Mouse (Mus musculus): Measurements from ENCODE around the gene Tmem51.

The Tmem51 gene

DNA sequence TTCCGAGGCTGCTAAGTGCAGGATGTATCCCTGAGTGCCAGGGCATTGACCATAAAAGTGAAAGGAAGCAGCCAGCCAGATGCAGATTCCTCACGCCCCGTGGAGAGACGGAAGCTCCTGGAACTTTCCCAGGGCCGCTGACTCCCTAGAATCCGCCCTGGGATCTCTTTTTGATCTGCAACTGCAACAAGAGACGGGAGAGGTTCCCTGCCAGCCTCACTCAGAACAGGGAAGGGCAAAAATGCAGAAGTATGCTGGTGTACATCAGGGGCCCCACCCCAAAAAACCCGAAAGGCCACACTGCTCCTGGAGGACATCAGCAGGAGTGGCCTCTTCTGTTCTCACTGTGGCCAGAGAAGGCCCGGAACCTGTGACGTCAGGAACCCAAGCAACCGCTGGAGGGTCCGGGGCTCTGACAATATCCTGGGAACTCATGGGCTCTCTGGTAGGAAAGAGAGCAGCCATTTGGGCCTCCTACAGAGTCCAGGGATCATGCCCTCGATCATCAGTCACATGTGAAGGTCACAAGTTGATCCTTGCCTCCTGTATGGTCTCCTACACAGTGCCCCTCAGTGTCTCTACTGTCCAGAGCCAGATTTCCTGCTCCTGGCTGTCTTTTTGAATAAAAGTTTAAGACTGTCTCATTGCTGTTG is 2.3 kb downstream of the Tmem51 start:
- in situ Hi-C loops (cut with MboI, MseI), result loop anchor here (10.0 kb wide), 1 partner anchor 1537 kb away; no protein-coding TSS in a partner anchor

DNA sequence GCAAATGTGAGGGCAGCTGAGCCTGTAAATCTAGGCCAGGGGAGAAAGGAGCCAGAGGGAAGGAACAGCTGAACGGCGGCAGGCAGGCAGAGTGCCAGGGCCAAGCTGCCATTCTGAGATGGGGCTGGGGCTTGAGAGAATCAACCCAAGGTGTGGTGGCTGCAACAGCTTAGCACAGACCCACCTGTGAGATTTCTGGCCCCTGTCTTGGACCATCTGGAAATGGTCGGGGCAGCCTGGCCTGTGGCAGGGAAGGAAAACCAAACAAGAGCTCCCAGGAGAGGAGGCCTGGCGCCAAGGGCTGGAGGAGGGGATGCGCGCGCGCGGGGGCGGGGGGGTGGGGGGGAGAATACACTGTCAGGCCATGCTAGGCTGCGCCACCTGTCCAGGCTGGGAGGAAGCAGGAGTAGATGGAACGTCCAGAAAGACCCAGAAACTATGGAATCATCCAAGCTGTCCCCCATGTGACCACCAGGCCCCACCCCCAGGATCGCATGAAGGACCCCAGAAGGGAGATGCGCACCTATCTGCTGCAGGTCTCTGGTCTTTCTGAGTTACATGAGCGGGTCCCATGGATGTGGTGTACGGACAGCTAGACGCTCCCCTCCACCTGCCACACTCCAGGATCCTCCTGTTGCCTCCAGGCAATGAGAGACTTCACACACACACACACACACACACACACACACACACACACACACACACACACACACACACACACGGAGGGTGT is 3.0 kb downstream of the Tmem51 start:
- in situ Hi-C loops (cut with MboI, MseI), result loop anchor here (10.0 kb wide), 1 partner anchor 1536 kb away; no protein-coding TSS in a partner anchor

DNA sequence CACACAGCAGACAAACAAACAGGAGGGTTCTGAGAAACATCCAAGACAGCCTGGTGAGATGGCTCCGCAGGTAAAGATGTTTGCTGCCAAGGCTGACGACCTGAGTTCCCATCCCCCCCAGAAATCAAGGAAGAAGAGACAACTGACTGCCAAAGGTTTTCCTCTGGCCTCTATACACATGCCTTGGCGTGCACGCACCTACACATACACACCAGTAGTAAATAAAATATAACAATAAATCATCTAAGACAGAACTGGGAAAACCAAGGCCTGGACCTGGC is 3.7 kb downstream of the Tmem51 start:
- in situ Hi-C loops (cut with MboI, MseI), result loop anchor here (10.0 kb wide), 1 partner anchor 1536 kb away; no protein-coding TSS in a partner anchor

DNA sequence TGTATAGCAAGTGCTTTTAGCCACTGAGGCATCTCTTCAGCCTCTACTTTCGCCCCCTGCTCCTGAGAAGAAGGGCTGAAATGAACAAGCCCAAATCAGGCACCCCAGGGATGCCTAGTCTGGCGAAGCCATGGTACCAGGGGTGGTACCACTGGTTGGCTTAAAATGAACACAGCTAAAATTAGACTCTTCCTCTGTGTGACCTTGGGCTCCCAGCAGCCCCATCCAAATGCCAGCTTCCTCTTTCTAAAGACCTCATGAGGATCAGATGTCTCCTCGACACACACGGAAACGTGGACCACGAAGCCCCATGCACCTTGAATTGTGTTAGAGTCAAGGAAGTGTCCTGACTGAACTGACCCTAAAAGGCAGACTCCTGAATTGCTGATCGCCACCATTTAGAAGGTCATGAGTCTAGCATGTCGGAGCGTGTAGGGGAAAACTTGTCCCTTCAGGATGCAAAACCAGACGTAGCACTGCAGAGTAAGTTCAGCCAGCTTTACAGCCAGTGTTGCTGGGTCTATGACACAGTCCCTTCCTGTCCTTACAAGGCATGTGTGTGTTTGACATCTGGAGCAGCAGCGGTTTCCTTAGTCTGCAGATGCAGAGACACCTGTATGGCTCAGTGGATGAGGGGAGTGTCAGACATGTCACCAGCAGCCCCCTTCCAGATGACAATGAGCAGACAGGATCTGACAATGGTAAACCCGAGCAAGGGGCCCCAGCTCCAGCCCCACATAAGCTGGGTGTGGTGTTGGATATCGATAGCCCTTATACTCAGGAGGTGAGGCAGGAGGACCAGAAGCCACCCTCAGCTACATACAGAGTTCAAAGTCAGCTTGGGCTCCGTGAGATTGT is 4.2 kb downstream of the Tmem51 start:
- in situ Hi-C loops (cut with MboI, MseI), result loop anchor here (10.0 kb wide), 1 partner anchor 1535 kb away; no protein-coding TSS in a partner anchor

DNA sequence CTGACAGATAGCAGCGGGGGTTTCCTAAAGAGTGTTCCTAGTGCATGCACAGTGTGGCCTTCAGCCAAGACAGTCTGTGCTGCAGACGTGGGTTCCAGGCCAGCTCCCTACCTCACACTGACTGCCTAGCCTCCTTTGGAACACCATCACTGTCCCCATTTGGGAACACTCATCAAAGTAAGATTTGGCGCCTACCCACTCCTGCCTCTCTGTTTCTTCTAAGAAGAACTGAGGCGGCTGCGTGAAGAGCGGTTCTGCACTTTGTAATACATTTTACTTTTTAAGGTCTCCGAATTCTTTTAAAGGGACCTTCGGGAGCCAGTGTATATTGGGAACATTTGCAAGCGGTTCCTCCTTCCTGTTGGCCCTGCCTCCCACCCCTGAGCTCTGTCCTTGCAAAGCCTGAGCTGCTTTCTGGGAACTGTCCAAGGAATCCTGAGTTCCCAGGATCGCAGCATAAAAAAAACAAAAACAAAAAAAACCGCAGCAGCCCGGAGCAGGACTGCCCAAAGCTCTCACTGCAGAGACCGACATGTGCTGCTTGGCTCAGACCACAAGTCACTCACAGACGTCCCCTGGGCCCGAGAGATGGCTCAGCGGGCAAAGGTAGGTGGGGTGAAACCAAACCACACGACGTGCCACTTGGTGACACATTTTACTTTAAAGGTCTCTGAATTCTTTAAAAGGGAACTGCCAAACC is 6.4 kb downstream of the Tmem51 start:
- in situ Hi-C loops (cut with MboI, MseI), result no loop called here

DNA sequence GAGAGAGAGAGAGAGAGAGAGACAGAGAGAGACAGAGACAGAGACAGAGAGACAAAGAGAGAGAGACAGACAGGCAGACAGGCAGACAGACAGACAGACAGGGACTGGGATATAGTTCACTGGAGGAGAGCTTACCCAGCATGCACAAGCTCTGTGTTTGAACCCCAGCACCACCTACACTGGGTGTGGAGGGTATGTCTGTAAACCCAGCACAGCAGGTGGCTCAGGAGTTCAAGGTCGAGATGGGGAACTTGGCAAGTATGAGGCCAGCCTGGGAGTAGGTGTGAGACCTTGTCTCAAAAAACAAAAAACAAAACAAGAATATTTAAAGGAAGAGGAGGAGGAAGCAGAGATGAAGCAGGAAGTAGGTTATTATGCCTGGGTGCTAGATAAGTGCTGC is 7.2 kb downstream of the Tmem51 start:
- in situ Hi-C loops (cut with MboI, MseI), result no loop called here

DNA sequence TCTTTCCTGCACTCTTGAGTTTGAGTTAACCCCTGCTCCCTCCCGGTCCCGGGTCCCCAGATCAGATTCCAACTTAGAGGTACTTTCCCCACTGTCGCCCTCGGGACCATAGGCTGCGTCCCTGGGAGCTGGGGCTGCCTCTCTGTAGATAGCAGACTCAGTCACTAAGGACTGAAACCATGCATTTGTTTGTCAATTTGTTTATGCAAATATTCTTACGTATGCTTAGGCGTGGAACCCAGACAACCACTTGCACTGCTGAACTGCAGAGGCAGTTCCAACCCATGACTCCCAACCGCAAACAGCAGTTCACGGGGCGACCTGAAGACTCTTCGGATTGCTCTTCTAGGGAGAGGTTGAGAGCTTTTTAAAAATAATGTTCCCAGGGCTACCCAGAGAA is 8.2 kb downstream of the Tmem51 start:
- in situ Hi-C loops (cut with MboI, MseI), result no loop called here

DNA sequence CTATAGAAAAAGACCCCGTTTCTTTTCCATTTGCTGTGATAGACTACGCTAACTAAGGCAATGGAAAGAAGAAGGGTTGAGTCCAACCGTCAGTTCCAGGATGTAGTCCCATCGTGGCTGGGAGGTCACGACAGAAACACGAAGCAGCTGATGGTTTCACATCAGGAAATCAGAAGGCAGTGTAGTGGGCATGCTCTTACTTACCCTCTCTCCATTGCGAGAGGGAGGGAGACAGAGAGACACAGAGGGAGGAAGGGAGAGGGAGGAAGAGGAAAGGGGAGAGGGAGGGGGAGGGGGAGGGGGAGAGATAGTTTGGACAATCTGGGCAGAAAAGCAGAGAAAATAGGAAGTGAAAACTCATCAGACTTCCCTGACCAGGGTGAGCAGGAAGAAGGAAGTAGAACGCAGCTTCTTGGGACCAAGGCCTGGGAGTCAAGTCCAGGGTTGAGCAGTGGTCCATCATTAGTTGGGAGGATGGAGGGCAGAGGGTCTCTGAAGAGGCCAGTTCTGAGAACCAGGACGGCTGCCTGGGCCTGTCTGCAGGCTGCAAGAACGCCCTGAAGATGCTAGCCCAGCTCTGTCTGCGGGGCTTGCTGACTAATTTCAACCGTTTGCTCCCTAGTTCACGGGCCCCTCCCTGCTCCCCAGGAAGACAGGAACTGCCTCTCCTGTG is 9.9 kb downstream of the Tmem51 start:
- in situ Hi-C loops (cut with MboI, MseI), result no loop called here

DNA sequence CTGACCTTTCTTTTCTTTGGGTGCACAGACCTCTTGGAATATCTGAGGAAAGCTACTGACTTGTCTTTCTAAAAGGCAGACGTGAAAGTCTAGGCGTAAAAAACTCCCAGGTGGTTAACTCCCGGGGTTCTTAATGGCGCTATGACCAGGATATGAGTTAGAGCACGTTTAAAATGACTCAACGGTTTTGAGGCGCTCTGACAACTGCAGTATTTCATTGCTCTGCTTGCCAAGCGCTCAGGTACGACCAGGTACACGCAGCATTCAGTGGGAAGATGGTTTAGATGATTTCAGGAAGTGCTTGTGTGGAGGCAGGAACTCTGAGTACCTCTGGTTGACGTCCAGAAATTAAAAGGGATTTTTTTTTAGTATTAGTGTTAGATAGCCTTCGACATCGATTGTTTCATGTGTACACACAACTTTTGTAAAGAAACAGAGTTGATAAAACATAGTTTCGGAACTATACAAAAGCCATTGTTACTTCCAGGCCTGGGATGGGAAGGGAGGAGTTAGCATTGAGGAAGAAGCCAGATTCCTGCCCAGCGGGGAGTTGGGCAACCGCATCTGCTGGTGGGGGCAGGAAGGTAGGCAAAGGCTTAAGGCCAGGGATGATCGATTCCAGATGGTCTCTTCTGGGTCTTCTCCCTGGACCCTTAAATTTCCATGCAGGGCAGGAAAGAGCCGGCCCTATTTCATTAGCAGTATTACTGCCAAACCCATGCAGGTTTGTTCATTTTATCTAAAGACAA is 12.7 kb downstream of the Tmem51 start:
- in situ Hi-C loops (cut with MboI, MseI), result no loop called here

DNA sequence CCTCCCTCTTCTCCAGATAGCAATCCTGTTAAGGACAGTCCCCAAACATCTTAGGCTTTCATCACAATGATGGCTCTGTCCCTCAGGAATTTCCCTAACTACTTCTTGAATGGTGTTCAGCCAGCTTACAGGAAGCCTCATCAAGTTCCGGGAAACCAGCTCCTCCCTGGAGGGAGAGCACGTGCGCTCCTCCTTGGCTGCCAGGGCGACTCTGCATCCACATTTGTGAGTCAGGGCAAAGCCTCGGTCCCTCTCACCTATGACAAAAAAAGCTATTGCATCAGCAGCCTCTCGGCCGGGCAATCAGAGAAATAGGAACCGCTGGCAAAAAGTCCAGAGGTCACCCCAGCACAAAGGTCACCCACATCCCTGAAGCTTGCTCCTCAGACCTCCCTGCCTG is 13.3 kb downstream of the Tmem51 start:
- in situ Hi-C loops (cut with MboI, MseI), result no loop called here

DNA sequence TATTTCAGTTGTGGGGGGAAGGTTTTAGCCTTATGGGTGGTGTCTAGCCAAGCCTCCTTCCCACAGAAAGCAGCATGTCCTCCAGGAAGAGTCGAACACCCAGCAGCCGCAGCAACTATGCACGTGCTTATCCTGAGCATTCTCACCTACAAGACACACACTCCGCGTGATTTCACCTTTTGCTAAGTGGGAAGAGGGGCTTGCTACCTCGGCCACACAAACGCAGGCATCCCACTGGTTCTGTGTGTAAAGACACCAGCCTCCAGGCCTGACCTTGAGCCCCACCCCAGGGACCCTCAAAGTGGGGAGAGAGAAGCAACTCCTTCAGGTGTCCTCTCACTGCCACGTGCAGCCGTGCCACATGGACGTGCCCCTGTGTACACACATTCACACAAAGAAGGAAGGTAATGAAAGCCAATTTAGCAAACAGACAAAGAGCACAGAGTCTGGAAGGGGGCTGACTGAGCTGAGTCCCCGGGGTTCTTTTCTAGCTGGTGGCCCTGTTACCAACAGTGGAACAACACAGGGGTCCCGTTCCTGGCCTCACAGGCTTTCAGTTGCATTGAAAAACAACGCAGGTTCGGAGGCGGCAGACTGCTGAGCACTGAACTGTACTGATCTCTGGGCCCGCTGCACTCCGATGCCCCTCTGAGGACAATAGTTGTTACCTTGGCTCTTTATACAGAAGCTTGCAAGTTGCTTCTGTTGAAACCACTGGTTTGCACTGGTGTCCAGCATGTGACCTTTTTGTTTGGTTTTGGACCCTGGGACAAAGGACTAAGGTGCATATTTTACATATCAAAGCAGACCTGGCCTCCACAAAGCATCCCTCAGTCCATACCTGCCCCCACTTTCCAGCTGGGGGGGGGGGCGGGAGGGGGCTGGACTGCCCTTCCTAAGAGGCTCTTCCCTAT is 14.9 kb downstream of the Tmem51 start:
- in situ Hi-C loops (cut with MboI, MseI), result no loop called here

DNA sequence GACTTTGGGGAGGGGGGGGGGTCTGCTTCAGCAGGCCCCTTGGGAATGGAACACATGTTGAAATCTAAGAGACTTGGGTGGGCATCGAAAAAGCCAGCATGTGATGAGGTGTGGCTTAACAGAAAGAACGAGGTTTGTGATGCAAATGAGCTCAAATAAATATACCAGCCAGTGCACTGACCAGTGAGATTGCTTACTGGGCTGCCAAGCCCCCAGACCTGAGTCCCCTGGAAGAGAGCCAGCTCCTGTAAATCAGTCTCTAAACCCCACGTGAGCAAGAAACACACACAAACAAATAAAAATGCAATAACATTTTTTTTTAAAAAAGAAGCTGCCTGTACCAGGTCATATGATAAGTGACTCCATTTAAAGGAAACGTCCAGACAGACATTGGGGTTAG is 17.5 kb downstream of the Tmem51 start:
- in situ Hi-C loops (cut with MboI, MseI), result no loop called here

DNA sequence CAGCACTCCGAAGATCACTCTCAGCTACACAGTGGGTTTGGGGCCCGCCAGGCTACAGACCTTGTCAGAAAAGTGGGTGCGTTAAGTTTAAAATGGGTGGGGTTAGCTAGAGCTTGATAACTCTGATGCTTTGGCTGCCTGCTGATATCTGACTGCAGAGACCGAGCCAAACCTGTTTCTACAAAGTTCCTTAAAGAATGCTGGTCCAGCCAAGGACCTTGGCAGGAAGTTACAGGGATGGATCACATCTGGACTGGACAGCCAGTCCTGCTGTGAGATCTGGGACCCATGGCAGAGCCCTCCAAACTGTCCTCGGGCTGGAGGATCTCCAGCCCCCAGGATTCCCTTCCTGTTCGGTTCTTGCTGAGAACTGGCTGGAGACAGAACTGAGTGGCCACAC is 18.3 kb downstream of the Tmem51 start:
- in situ Hi-C loops (cut with MboI, MseI), result no loop called here

DNA sequence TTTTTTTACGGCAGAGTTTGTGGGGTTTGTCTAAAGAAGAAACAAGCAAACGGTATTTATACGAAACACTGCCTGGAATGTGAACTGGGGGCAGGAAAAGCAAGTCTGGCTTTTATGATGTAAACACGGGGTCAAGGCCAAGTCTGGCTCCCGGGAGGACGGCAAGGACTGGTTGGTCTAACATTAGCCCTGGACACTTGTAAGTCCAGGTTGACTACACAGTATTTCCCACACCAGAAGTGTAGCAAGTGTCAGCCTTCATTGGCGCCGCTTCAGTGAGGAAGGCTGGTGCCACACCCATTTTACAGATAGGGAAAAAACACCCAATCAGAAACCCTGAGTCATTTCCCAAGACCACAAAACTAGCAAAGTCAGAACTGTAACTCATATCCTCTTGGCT is 18.8 kb downstream of the Tmem51 start:
- in situ Hi-C loops (cut with MboI, MseI), result no loop called here

DNA sequence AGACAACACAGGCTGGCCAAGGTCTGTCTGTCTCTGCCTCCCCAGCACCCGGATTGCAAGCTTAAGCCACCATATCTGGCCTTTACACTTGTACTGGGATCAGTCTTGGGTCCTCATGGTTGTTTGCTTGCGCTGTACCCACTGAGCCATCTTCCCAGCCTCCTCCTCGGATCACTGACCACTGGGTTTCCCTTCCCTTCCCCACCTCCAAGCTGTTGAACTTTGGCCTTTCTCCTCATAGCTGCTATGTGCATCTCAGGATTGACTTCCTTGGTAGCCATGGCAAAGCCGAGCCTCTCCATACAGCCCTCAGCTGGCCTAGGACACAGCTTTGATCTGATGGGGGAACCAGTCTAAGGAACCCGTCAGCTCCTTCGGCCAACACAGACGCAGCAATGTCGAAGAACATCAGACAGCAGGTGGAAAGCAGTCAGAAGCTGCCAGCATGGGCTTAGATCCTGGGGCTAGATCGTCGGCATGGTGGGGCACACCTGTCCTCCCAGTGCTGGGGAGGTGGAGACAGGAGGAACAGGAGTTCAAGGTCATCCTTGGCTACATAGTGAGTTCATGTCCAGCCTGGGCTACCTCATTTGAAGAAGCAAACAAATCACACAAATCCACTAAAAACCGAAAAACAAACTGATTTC is 19.4 kb downstream of the Tmem51 start:
- in situ Hi-C loops (cut with MboI, MseI), result no loop called here

DNA sequence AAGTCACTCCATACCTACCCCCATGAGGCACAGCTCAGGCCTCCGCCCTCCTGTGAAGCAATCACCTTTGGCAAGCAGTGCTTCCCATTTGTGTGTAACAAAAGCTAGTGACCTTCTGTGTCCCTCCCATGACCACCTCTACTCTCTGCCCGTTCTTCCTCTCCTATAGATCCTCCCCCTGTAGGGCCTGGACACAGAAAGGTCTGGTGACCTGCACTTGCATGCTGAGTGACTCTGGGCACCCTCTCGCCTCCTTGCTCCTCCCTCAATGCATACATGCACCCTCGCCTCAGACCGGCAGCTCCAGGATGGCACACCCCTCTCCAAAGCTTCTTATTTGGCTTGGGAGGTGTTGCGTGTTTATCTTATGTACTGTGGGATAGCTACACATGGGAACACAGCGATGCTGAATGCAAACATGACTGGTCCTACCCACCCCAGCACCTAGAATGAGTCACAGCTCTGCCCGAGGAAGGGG is 21.0 kb downstream of the Tmem51 start:
- in situ Hi-C loops (cut with MboI, MseI), result no loop called here

DNA sequence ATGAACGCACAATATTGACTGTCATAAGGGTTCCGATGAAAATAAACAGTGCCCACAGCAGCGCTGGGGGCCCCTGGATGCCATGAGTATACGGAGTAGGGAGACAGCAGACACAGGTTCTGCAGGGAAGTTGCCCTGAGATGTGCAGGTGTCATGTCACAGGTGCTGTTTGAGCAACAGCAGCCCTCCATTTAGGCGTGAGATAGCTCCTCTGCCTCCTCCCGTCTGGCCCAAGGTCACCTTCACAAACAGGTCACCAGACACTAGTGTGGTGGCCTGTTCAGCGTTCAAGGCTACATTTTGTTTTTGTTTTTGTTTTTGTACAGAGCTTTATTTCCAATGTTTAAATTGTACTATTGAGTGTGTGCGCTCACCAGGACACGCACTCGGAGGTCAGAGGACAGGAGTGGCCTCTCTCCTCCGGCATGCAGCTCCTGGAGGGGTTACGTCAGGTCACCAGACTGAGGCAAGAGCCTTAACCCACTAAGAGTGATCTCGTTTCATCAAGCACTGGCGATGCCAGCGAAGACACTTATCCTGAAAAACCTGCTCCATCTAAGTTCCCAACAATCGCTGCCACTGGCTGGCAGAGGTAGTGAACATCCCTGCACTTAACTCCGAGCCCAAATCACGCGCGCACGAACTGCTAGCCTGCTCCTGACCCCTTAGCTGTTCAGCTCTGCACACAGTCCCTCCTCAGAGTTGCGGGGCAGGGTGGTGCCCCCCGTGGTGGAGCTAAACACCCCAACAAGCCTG is 22.4 kb downstream of the Tmem51 start:
- in situ Hi-C loops (cut with MboI, MseI), result no loop called here

Measured in T-helper 2 cell (primary cell).